In genomic region chr7:90274561-90275100, GRCm38 (mm10) we compare ENCODE assay signal across 25 mouse cellular contexts. TPM values are rescaled to one million over a fixed set of nuclear protein-coding genes. Genes with fewer than 3 reads are reported as not detected.
DNase-seq lines count a peak whose midpoint lies in the region; ATAC-seq lines count a peak whose summit lies in the region.
"Had no signal": no experiment of that assay in that cellular context is flagged by ENCODE, and none has a peak within 500 bp of the region (broad histone marks: within the 10 kb centered on the region; RNA-seq: fewer than 3 reads in every experiment).

No protein-coding gene starts in this region.

- H3K4me2 ChIP-seq in embryonic facial prominence, embryonic 14.5 days (ENCODE audit: low read depth, low read length), result no peak overlapping the region
- H3K4me2 ChIP-seq in limb, embryonic 13.5 days (replicated peaks), result no peak overlapping the region
- H3K4me2 ChIP-seq: forebrain, embryonic 12.5 days; heart, embryonic 15.5 days; midbrain, embryonic 11.5 days had no signal

- peak; percentile 69 for DNase-seq in embryonic facial prominence, embryonic 14.5 days (ENCODE audit: low spot score)
- DNase-seq in embryonic facial prominence, embryonic 10.5 days (ENCODE audit: low spot score), result no peak
- DNase-seq in limb, embryonic 10.5 days (ENCODE audit: low spot score), result no peak
- DNase-seq in Muller cell, postnatal 12 days (ENCODE audit: inconsistent ontology term), result peak; percentile 61
- peak; percentile 39 for DNase-seq in gastrocnemius, postnatal 25 days
- DNase-seq in thymus, adult 18-20 months, result no peak
- DNase-seq: adrenal gland, adult 2 months; B cell, adult 2 months; cerebellum, postnatal 25 days; heart, adult 2 months; kidney, adult 2 months; thymus, postnatal 14 days had no signal

- H3K4me3 ChIP-seq in embryonic facial prominence, embryonic 14.5 days (ENCODE audit: low read depth, low read length), result no peak overlapping the region
- H3K4me3 ChIP-seq in embryonic facial prominence, embryonic 10.5 days, result no peak overlapping the region
- no peak overlapping the region for H3K4me3 ChIP-seq in limb, embryonic 13.5 days
- no peak overlapping the region for H3K4me3 ChIP-seq in limb, embryonic 10.5 days
- H3K4me3 ChIP-seq: forebrain, embryonic 12.5 days; heart, adult 2 months; heart, embryonic 15.5 days had no signal

- 53% methylated on average over 11 of the region's 11 CpGs for WGBS in embryonic facial prominence, embryonic 14.5 days
- 63% methylated on average over 11 of the region's 11 CpGs for WGBS in embryonic facial prominence, embryonic 10.5 days
- WGBS in limb, embryonic 13.5 days, result 43% methylated on average over 11 of the region's 11 CpGs
- 69% methylated on average over 11 of the region's 11 CpGs for WGBS in limb, embryonic 10.5 days

- H3K9me3 ChIP-seq in embryonic facial prominence, embryonic 14.5 days (ENCODE audit: control insufficient read depth, low read length), result no peaks in the 10 kb centered on the region
- no peaks in the 10 kb centered on the region for H3K9me3 ChIP-seq in embryonic facial prominence, embryonic 10.5 days
- no peaks in the 10 kb centered on the region for H3K9me3 ChIP-seq in limb, embryonic 13.5 days
- H3K9me3 ChIP-seq in limb, embryonic 10.5 days (replicated peaks), result no peaks in the 10 kb centered on the region
- H3K9me3 ChIP-seq: forebrain, embryonic 12.5 days; heart, embryonic 15.5 days had no signal

- ATAC-seq in embryonic facial prominence, embryonic 14.5 days (ENCODE audit: low read depth), result peak; percentile 18; the same call in 1 of the 2 replicates
- ATAC-seq in limb, embryonic 13.5 days (ENCODE audit: low FRiP score, low read depth), result peak; percentile 54
- ATAC-seq in CD4-positive, CD25-positive, alpha-beta regulatory T cell, adult 4 months, result no peak
- ATAC-seq: lung, postnatal 0 days had no signal

- H3K27ac ChIP-seq in embryonic facial prominence, embryonic 14.5 days (replicated peaks; ENCODE audit: low read depth, low read length), result no peak overlapping the region
- no peak overlapping the region for H3K27ac ChIP-seq in embryonic facial prominence, embryonic 10.5 days (replicated peaks)
- no peak overlapping the region for H3K27ac ChIP-seq in limb, embryonic 13.5 days
- no peak overlapping the region for H3K27ac ChIP-seq in limb, embryonic 10.5 days
- H3K27ac ChIP-seq: forebrain, embryonic 12.5 days; heart, adult 2 months; heart, embryonic 15.5 days; liver, embryonic 14.5 days; stomach, postnatal 0 days had no signal

- H3K27me3 ChIP-seq in embryonic facial prominence, embryonic 14.5 days (replicated peaks; ENCODE audit: control insufficient read depth, insufficient read depth, low read length), result no peaks in the 10 kb centered on the region
- no peaks in the 10 kb centered on the region for H3K27me3 ChIP-seq in embryonic facial prominence, embryonic 10.5 days (replicated peaks; ENCODE audit: low read depth, poor library complexity, severe bottlenecking)
- no peaks in the 10 kb centered on the region for H3K27me3 ChIP-seq in limb, embryonic 13.5 days
- H3K27me3 ChIP-seq in limb, embryonic 10.5 days (ENCODE audit: low read depth, poor library complexity, severe bottlenecking), result no peaks in the 10 kb centered on the region
- H3K27me3 ChIP-seq: forebrain, embryonic 12.5 days had no signal

- H3K9ac ChIP-seq in embryonic facial prominence, embryonic 14.5 days (ENCODE audit: low read depth, low read length), result no peak overlapping the region
- H3K9ac ChIP-seq in limb, embryonic 13.5 days, result no peak overlapping the region
- H3K9ac ChIP-seq: forebrain, embryonic 12.5 days; heart, embryonic 15.5 days; liver, embryonic 14.5 days had no signal

- no peaks in the 10 kb centered on the region for H3K36me3 ChIP-seq in embryonic facial prominence, embryonic 14.5 days (ENCODE audit: control insufficient read depth, insufficient read depth, low read length)
- H3K36me3 ChIP-seq in embryonic facial prominence, embryonic 10.5 days (replicated peaks), result no peaks in the 10 kb centered on the region
- H3K36me3 ChIP-seq in limb, embryonic 13.5 days, result no peaks in the 10 kb centered on the region
- H3K36me3 ChIP-seq in limb, embryonic 10.5 days, result no peaks in the 10 kb centered on the region
- H3K36me3 ChIP-seq: forebrain, embryonic 12.5 days; heart, embryonic 15.5 days had no signal

- no peaks in the 10 kb centered on the region; the same call in 1 of the 2 replicates for H3K4me1 ChIP-seq in embryonic facial prominence, embryonic 14.5 days (ENCODE audit: control insufficient read depth, insufficient read depth, low read length)
- H3K4me1 ChIP-seq in embryonic facial prominence, embryonic 10.5 days, result peaks cover 5% of the 10 kb centered on the region
- 0 out of 2 replicates have a peak, but pooled peaks cover 8% of the 10 kb centered on the region for H3K4me1 ChIP-seq in limb, embryonic 13.5 days
- H3K4me1 ChIP-seq in limb, embryonic 10.5 days, result no peaks in the 10 kb centered on the region
- H3K4me1 ChIP-seq: forebrain, embryonic 12.5 days; heart, embryonic 15.5 days had no signal

RNA-seq across cellular contexts. Expression of gene Ccdc83, which starts 9.1 kb away (rescaled TPM):
- 0.14 TPM in 1 of 2 replicates, not detected in the other for polyA plus RNA-seq in embryonic facial prominence, embryonic 14.5 days (2014; fragmentation: Nextera tagmentation; extraction: Ambion mirVana)
- 0.10 TPM in 1 of 2 replicates, not detected in the other for polyA plus RNA-seq in embryonic facial prominence, embryonic 10.5 days (2016; fragmentation: Nextera tagmentation; extraction: Ambion mirVana)
- not detected in 2 replicates for polyA plus RNA-seq in limb, embryonic 13.5 days (2015; fragmentation: Nextera tagmentation; extraction: Ambion mirVana)
- not detected in 2 replicates for polyA plus RNA-seq in limb, embryonic 10.5 days (2016; fragmentation: Nextera tagmentation; extraction: Ambion mirVana)
- not detected for total RNA-seq in gastrocnemius, postnatal 25 days (2021)
- polyA plus RNA-seq in CD4-positive, CD25-positive, alpha-beta regulatory T cell, adult 4 months (2017; shearing (Covaris generic)), result not detected
- total RNA-seq: adrenal gland, adult 2 months; heart, adult 2 months; left cerebral cortex, adult 8-10 months; neutrophil, adult 5-6 weeks had no signal
- polyA plus RNA-seq: adrenal gland, adult 2 months; forebrain, embryonic 12.5 days; frontal cortex, adult 2 months; heart, embryonic 15.5 days; hindbrain, embryonic 11.5 days; kidney, adult 2 months; limb, embryonic 11.5 days; liver, embryonic 14.5 days; stomach, postnatal 0 days had no signal

RNA-seq across cellular contexts. Expression of gene Sytl2, which starts 27.4 kb away (rescaled TPM):
- 29.7 and 34.6 TPM in 2 replicates for polyA plus RNA-seq in embryonic facial prominence, embryonic 14.5 days (2014; fragmentation: Nextera tagmentation; extraction: Ambion mirVana)
- polyA plus RNA-seq in embryonic facial prominence, embryonic 10.5 days (2016; fragmentation: Nextera tagmentation; extraction: Ambion mirVana), result 3.1 and 3.2 TPM in 2 replicates
- polyA plus RNA-seq in limb, embryonic 13.5 days (2015; fragmentation: Nextera tagmentation; extraction: Ambion mirVana), result 13.8 and 16.0 TPM in 2 replicates
- 1.3 and 2.7 TPM in 2 replicates for polyA plus RNA-seq in limb, embryonic 10.5 days (2016; fragmentation: Nextera tagmentation; extraction: Ambion mirVana)
- total RNA-seq in gastrocnemius, postnatal 25 days (2021), result 1 to 10 TPM; 5.8 to 6.0 TPM
- polyA plus RNA-seq in CD4-positive, CD25-positive, alpha-beta regulatory T cell, adult 4 months (2017; shearing (Covaris generic)), result 10 to 100 TPM; 46.9 to 47.7 TPM

Comparison
In these comparisons a context has a peak if more than half of its experiments do, and no peak if none do; other contexts are left out.
1. DNase-seq: peak in embryonic facial prominence, embryonic 14.5 days (single experiment), Muller cell, postnatal 12 days (single experiment) and gastrocnemius, postnatal 25 days (single experiment); none in embryonic facial prominence, embryonic 10.5 days (single experiment), limb, embryonic 10.5 days (single experiment) and thymus, adult 18-20 months (0 of 2).